Mouse (Mus musculus) intestine, embryonic 16.5 days (tissue): Measurements from ENCODE around the gene Krba1. TPM values are rescaled to one million over a fixed set of nuclear protein-coding genes. Genes with fewer than 3 reads are reported as not detected.

Experiments used
- ATAC-seq: fragments of 200-750 bp; cut with Nextera tagmentation; 2 replicates; pipeline ENCODE4 v1.8.0; 2017; ENCODE audit warnings: moderate TSS enrichment, moderate library complexity
- H3K27ac ChIP-seq: fragments of 300-500 bp; sonication (generic); 2 replicates; pipeline ENCODE4 v1.5.1; 2014; ENCODE audit warnings: mild to moderate bottlenecking, low read length
- H3K27me3 ChIP-seq: fragments of 300-500 bp; sonication (generic); replicated peaks from 2 replicates; pipeline ENCODE4 v1.6.1; 2014; ENCODE audit warnings: low read length, control low read depth, mixed read lengths; ENCODE audit not compliant: control insufficient read depth, insufficient read depth
- H3K36me3 ChIP-seq: fragments of 300-500 bp; sonication (generic); 2 replicates; pipeline ENCODE4 v1.6.1; 2014; ENCODE audit warnings: low read length, control low read depth; ENCODE audit not compliant: control insufficient read depth, insufficient read depth
- H3K4me1 ChIP-seq: fragments of 300-500 bp; sonication (generic); 2 replicates; pipeline ENCODE4 v1.6.1; 2014; ENCODE audit warnings: low read length, control low read depth, mixed read lengths; ENCODE audit not compliant: control insufficient read depth, insufficient read depth
- H3K4me2 ChIP-seq: fragments of 300-500 bp; sonication (generic); 2 replicates; pipeline ENCODE4 v1.6.1; 2014; ENCODE audit warnings: low read depth, low read length, control low read depth
- H3K4me3 ChIP-seq: fragments of 300-500 bp; sonication (generic); 2 replicates; pipeline ENCODE4 v1.5.1; 2014; ENCODE audit warnings: mild to moderate bottlenecking, low read length
- H3K9ac ChIP-seq: fragments of 300-500 bp; sonication (generic); 2 replicates; pipeline ENCODE4 v1.6.1; 2014; ENCODE audit warnings: low read depth, low read length
- H3K9me3 ChIP-seq: fragments of 300-500 bp; sonication (generic); 2 replicates; pipeline ENCODE4 v1.6.1; 2016; ENCODE audit warnings: low read length, control low read depth; ENCODE audit not compliant: control insufficient read depth
- WGBS: fragments of 180-500 bp; shearing (Covaris S2); extraction: QIAGEN DNeasy Blood & Tissue Kit; methylation state at CpG from one replicate; pipeline ENCODE4 v1.1.7; 2014; 5-methylcytosine and 5-hydroxymethylcytosine counted together
- polyA plus RNA-seq: library from polyadenylated mRNA; unstranded; fragments of >200 nt; fragmentation: Nextera tagmentation; extraction: Ambion mirVana; gene quantifications from 2 replicates; pipeline ENCODE4 v1.2.1, GENCODE M21; 2015

Gene Krba1
- polyA plus RNA-seq, 1 experiment from 2014 or later: 16.0 TPM

GRCm38 (mm10) chr6:48404071-48404470 is 8.7 kb downstream of the Krba1 start:
- H3K36me3 ChIP-seq: peaks cover 7% of the 10 kb centered on the region; the same call in 1 of the 2 replicates

GRCm38 (mm10) chr6:48409726-48410343 is 14.4 kb downstream of the Krba1 start:
- ATAC-seq: no peak
- H3K27me3 ChIP-seq: no peaks in the 10 kb centered on the region
- no peak overlapping the region for H3K9ac ChIP-seq
- H3K4me2 ChIP-seq: no peak overlapping the region
- no peak overlapping the region for H3K4me3 ChIP-seq
- no peaks in the 10 kb centered on the region for H3K9me3 ChIP-seq
- peaks cover 10% of the 10 kb centered on the region; the same call in 1 of the 2 replicates for H3K4me1 ChIP-seq
- peaks cover 13% of the 10 kb centered on the region; the same call in 1 of the 2 replicates for H3K36me3 ChIP-seq
- H3K27ac ChIP-seq: no peak overlapping the region
- WGBS: 91% methylated on average over 4 of the region's 4 CpGs

More at GRCm38 (mm10) chr6:48404071-48404470, 8.7 kb downstream of the Krba1 start:
- Histone ChIP-seq H3K27ac (no peak overlapping the region), H3K9ac (no peak overlapping the region), H3K4me1 (no peaks in the 10 kb centered on the region), H3K27me3 (no peaks in the 10 kb centered on the region), H3K4me2 (no peak overlapping the region), H3K4me3 (no peak overlapping the region), H3K9me3 (no peaks in the 10 kb centered on the region)
- WGBS: 89% methylated on average over 5 of the region's 5 CpGs
- no peak for ATAC-seq

GRCm38 (mm10) chr6:48410551-48410950 is 15.2 kb downstream of the Krba1 start:
- peaks cover 13% of the 10 kb centered on the region; the same call in 1 of the 2 replicates for H3K36me3 ChIP-seq
- no peaks in the 10 kb centered on the region for H3K9me3 ChIP-seq
- H3K27me3 ChIP-seq: no peaks in the 10 kb centered on the region
- H3K9ac ChIP-seq: no peak overlapping the region
- 79% methylated on average over 3 of the region's 3 CpGs for WGBS
- H3K4me1 ChIP-seq: peaks cover 10% of the 10 kb centered on the region; the same call in 1 of the 2 replicates
- peak overlapping the region; percentile 82 for H3K27ac ChIP-seq
- no peak overlapping the region for H3K4me2 ChIP-seq
- no peak overlapping the region for H3K4me3 ChIP-seq
- ATAC-seq: no peak

- H3K4me3 ChIP-seq: no peak overlapping the region
- H3K27ac ChIP-seq: peak overlapping the region; percentile 92
These were observed 16.1 kb downstream of the Krba1 start for GRCm38 (mm10) chr6:48411193-48412092.

GRCm38 (mm10) chr6:48412147-48412546 is 16.8 kb downstream of the Krba1 start:
- H3K36me3 ChIP-seq: peaks cover 18% of the 10 kb centered on the region
- H3K4me3 ChIP-seq: no peak overlapping the region
- H3K9me3 ChIP-seq: no peaks in the 10 kb centered on the region
- H3K27ac ChIP-seq: peak overlapping the region; percentile 92
- 85% methylated on average over 4 of the region's 4 CpGs for WGBS
- no peak for ATAC-seq
- H3K4me1 ChIP-seq: peaks cover 10% of the 10 kb centered on the region; the same call in 1 of the 2 replicates
- H3K27me3 ChIP-seq: no peaks in the 10 kb centered on the region
- H3K9ac ChIP-seq: 0 out of 2 replicates have a peak overlapping the region, but pooled peaks have one; percentile 20
- 0 out of 2 replicates have a peak overlapping the region, but pooled peaks have one; percentile 17 for H3K4me2 ChIP-seq

More at GRCm38 (mm10) chr6:48411193-48412092, 16.1 kb downstream of the Krba1 start:
- Histone ChIP-seq H3K4me1 (peaks cover 10% of the 10 kb centered on the region; the same call in 1 of the 2 replicates), H3K27me3 (no peaks in the 10 kb centered on the region), H3K4me2 (0 out of 2 replicates have a peak overlapping the region, but pooled peaks have one; percentile 17), H3K36me3 (peaks cover 18% of the 10 kb centered on the region), H3K9me3 (no peaks in the 10 kb centered on the region), H3K9ac (peak overlapping the region; percentile 20; the same call in 1 of the 2 replicates)
- WGBS: 79% methylated on average over 6 of the region's 6 CpGs
- peak; percentile 92 for ATAC-seq

GRCm38 (mm10) chr6:48412662-48413061 is 17.3 kb downstream of the Krba1 start:
- H3K9ac ChIP-seq: peak overlapping the region; percentile 27; the same call in 1 of the 2 replicates
- WGBS: 69% methylated on average over 3 of the region's 3 CpGs
- no peak overlapping the region for H3K4me3 ChIP-seq
- peak overlapping the region; percentile 92 for H3K27ac ChIP-seq
- ATAC-seq: no peak
- no peaks in the 10 kb centered on the region for H3K9me3 ChIP-seq
- H3K4me1 ChIP-seq: peaks cover 10% of the 10 kb centered on the region; the same call in 1 of the 2 replicates
- peaks cover 17% of the 10 kb centered on the region for H3K36me3 ChIP-seq
- no peak overlapping the region for H3K4me2 ChIP-seq
- H3K27me3 ChIP-seq: no peaks in the 10 kb centered on the region

- H3K9me3 ChIP-seq: no peaks in the 10 kb centered on the region
- WGBS: 73% methylated on average over 10 of the region's 10 CpGs
- peaks cover 14% of the 10 kb centered on the region for H3K36me3 ChIP-seq
- H3K4me2 ChIP-seq: no peak overlapping the region
- peak overlapping the region; percentile 92 for H3K27ac ChIP-seq
- H3K4me1 ChIP-seq: peaks cover 10% of the 10 kb centered on the region; the same call in 1 of the 2 replicates
- H3K27me3 ChIP-seq: no peaks in the 10 kb centered on the region
- H3K4me3 ChIP-seq: no peak overlapping the region
- peak overlapping the region; percentile 27; the same call in 1 of the 2 replicates for H3K9ac ChIP-seq
- no peak for ATAC-seq
These were observed 17.7 kb downstream of the Krba1 start for GRCm38 (mm10) chr6:48413081-48413480.

- H3K36me3 ChIP-seq: peaks cover 9% of the 10 kb centered on the region
- H3K9me3 ChIP-seq: no peaks in the 10 kb centered on the region
- WGBS: 82% methylated on average over 1 of the region's 1 CpGs
- no peaks in the 10 kb centered on the region for H3K27me3 ChIP-seq
- H3K27ac ChIP-seq: no peak overlapping the region
- H3K4me1 ChIP-seq: peaks cover 10% of the 10 kb centered on the region; the same call in 1 of the 2 replicates
- no peak overlapping the region for H3K4me3 ChIP-seq
- H3K9ac ChIP-seq: no peak overlapping the region
- no peak overlapping the region for H3K4me2 ChIP-seq
- ATAC-seq: no peak
These were observed 19.5 kb downstream of the Krba1 start for GRCm38 (mm10) chr6:48414886-48415285.

GRCm38 (mm10) chr6:48415636-48416035 is 20.2 kb downstream of the Krba1 start:
- no peak overlapping the region for H3K9ac ChIP-seq
- H3K27me3 ChIP-seq: no peaks in the 10 kb centered on the region
- ATAC-seq: no peak
- H3K4me2 ChIP-seq: no peak overlapping the region
- 94% methylated on average over 7 of the region's 7 CpGs for WGBS
- no peak overlapping the region for H3K27ac ChIP-seq
- peaks cover 10% of the 10 kb centered on the region for H3K4me1 ChIP-seq
- H3K9me3 ChIP-seq: no peaks in the 10 kb centered on the region
- H3K4me3 ChIP-seq: no peak overlapping the region
- H3K36me3 ChIP-seq: peaks cover 8% of the 10 kb centered on the region
